Mouse (Mus musculus) lung, postnatal 0 days (tissue): ENCODE measurements at regions not wholly inside any gene's neighbourhood (a gene's known extent, or its start where the extent isn't known, plus 50 kb on each side); places are given as distances from the start of the nearest gene placed in this dataset.

Experiments
- ATAC-seq: fragments of 200-750 bp; cut with Nextera tagmentation; 2 replicates; pipeline ENCODE4 v1.8.0; 2017; ENCODE audit warnings: moderate library complexity
- DNase-seq: peaks from one replicate; pipeline ENCODE4 v3.0.0-alpha.2; 2016; ENCODE audit warnings: low spot score
- H3K27ac ChIP-seq: fragments of 300-500 bp; sonication (generic); 2 replicates; pipeline ENCODE4 v1.5.1; 2014; ENCODE audit warnings: antibody characterized with exemption, mild to moderate bottlenecking, low read length, mixed read lengths
- H3K27me3 ChIP-seq: fragments of 300-500 bp; sonication (generic); replicated peaks from 2 replicates; pipeline ENCODE4 v1.6.1; 2014; ENCODE audit warnings: low read length, mixed read lengths; ENCODE audit not compliant: insufficient read depth
- H3K36me3 ChIP-seq: fragments of 300-500 bp; sonication (generic); 2 replicates; pipeline ENCODE4 v1.6.1; 2014; ENCODE audit warnings: low read length, mixed read lengths; ENCODE audit not compliant: insufficient read depth
- H3K4me1 ChIP-seq: fragments of 300-500 bp; sonication (generic); 2 replicates; pipeline ENCODE4 v1.6.1; 2014; ENCODE audit warnings: antibody characterized with exemption, low read depth, low read length, mixed read lengths; ENCODE audit not compliant: insufficient read depth
- H3K4me2 ChIP-seq: fragments of 300-500 bp; sonication (generic); replicated peaks from 2 replicates; pipeline ENCODE4 v1.6.1; 2014; ENCODE audit warnings: low read depth, mild to moderate bottlenecking, low read length, moderate library complexity, mixed read lengths
- H3K4me3 ChIP-seq: fragments of 300-500 bp; sonication (generic); 2 replicates; pipeline ENCODE4 v1.5.1; 2014; ENCODE audit warnings: low read depth, low read length
- H3K9ac ChIP-seq: fragments of 300-500 bp; sonication (generic); replicated peaks from 2 replicates; pipeline ENCODE4 v1.6.1; 2014; ENCODE audit warnings: low read depth, mild to moderate bottlenecking
- H3K9me3 ChIP-seq: fragments of 300-500 bp; sonication (generic); 2 replicates; pipeline ENCODE4 v1.6.1; 2016; ENCODE audit warnings: low read length, mixed read lengths
- CTCF ChIP-seq: IDR thresholded peaks from 2 replicates; pipeline ENCODE4 v1.5.1; 2016; ENCODE audit warnings: antibody characterized with exemption, mild to moderate bottlenecking
- EP300 ChIP-seq: IDR thresholded peaks from 2 replicates; pipeline ENCODE4 v1.6.1; 2016; ENCODE audit warnings: antibody characterized with exemption, mild to moderate bottlenecking, control low read depth
- WGBS: fragments of 180-500 bp; shearing (Covaris S2); extraction: QIAGEN DNeasy Blood & Tissue Kit; methylation state at CpG from one replicate; pipeline ENCODE4 v1.1.7; 2014; 5-methylcytosine and 5-hydroxymethylcytosine counted together

DNA sequence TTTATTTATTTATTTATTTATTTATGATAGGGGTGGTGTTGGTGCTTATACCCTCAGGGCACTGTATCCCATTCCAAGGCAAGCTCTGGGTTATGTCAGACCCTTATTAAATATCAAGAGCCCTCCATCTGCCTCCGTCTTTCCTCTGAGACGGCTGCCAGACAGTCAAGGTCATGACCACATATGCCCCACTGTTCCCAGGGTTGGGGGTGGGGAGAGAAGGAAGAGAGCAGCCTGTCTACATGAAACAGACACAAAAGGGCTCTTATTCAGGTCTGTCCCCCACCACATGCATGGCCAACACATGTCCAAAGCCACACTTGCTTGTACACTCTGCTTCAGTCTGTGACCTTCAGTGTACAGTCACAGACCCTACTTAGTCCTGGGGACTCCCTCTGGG lies 632.9 kb upstream of the 3110018I06Rik start:
- ATAC-seq (no peak), DNase-seq (no peak)
- Histone ChIP-seq H3K4me1 (no peaks in the 10 kb centered on the region), H3K4me2 (no peak overlapping the region), H3K9me3 (no peaks in the 10 kb centered on the region), H3K9ac (no peak overlapping the region), H3K27ac (no peak overlapping the region), H3K4me3 (no peak overlapping the region), H3K36me3 (no peaks in the 10 kb centered on the region), H3K27me3 (no peaks in the 10 kb centered on the region)
- TF ChIP-seq EP300 (no peak), CTCF (no peak)
- WGBS, result 43% methylated on average over 2 of the region's 2 CpGs

DNA sequence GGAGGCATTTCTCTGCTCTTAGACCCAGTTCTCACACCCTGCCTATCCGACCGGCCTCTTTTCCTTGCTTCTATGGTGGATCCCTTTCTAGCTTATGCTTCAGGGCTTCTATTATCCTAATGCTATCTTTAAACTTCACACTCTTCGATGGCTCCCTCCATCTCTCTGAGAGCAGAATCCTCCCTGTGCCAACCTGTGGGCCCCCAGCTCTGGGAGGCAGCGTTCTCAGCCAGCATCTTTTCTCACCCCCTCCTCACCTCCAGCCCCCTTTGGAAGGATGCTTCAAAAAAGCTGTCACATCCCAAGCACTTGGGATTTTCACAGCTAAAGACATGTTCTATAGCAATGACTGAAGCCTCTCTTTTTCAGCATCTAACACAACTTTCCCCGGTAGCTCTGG lies 626.8 kb upstream of the 3110018I06Rik start:
- H3K27ac ChIP-seq, result no peak overlapping the region
- TF ChIP-seq CTCF, result no peak
- TF ChIP-seq EP300, result no peak
- no peaks in the 10 kb centered on the region for H3K9me3 ChIP-seq
- WGBS, result 86% methylated on average over 5 of the region's 5 CpGs
- H3K4me2 ChIP-seq, result no peak overlapping the region
- no peaks in the 10 kb centered on the region for H3K27me3 ChIP-seq
- H3K4me3 ChIP-seq, result no peak overlapping the region
- DNase-seq (no peak), ATAC-seq (no peak)
- H3K36me3 ChIP-seq, result no peaks in the 10 kb centered on the region
- no peak overlapping the region for H3K9ac ChIP-seq
- no peaks in the 10 kb centered on the region for H3K4me1 ChIP-seq

DNA sequence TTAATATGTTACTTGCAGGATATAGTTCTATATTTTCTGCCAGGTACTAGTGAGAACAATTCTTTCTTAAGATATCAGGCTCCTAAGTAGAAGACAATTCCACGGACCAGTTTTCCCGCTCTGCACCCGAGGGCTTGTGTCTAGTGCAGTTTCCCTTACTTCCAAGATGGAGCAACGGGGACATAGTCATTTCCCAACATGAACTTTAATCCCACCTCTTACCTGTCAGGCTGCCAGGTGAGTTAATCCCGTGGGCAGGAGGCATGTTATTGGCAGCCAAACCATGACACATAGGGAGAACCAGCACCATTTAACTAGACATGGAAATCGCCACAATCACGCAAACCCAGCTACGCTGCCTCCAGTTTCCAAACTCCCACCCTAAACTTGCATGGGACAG lies 624.4 kb upstream of the 3110018I06Rik start:
- Histone ChIP-seq H3K27ac (no peak overlapping the region), H3K4me3 (no peak overlapping the region), H3K36me3 (no peaks in the 10 kb centered on the region), H3K27me3 (no peaks in the 10 kb centered on the region), H3K4me2 (no peak overlapping the region), H3K9ac (no peak overlapping the region), H3K4me1 (no peaks in the 10 kb centered on the region), H3K9me3 (no peaks in the 10 kb centered on the region)
- TF ChIP-seq CTCF (no peak), EP300 (no peak)
- DNase-seq, result no peak
- 87% methylated on average over 8 of the region's 8 CpGs for WGBS
- no peak for ATAC-seq

DNA sequence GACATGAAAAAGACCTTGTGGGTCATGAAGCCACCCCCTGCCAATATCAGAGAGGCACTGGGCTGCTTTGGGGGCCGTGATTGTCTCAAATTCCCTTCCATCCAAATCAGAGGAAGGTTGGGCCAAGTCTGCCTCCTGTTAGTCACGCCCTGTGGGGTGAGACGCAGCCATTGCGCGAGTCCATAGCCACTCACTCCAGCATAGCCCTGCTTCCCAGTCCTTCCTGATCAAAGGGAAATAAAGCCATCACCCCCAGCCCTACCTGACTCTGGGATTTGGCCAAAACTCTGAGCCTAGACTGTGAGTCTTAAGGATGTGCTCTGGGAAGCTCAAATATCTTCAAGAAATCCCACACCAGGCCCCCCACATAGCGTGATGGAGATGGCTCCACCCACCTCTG lies 620.4 kb upstream of the 3110018I06Rik start:
- no peak for ATAC-seq
- no peak overlapping the region for H3K9ac ChIP-seq
- no peak overlapping the region for H3K27ac ChIP-seq
- H3K4me3 ChIP-seq, result no peak overlapping the region
- no peaks in the 10 kb centered on the region for H3K27me3 ChIP-seq
- 71% methylated on average over 6 of the region's 6 CpGs for WGBS
- no peak for DNase-seq
- no peak overlapping the region for H3K4me2 ChIP-seq
- no peaks in the 10 kb centered on the region for H3K36me3 ChIP-seq
- TF ChIP-seq EP300 (no peak), CTCF (no peak)
- no peaks in the 10 kb centered on the region; the same call in 1 of the 2 replicates for H3K9me3 ChIP-seq
- H3K4me1 ChIP-seq, result no peaks in the 10 kb centered on the region

DNA sequence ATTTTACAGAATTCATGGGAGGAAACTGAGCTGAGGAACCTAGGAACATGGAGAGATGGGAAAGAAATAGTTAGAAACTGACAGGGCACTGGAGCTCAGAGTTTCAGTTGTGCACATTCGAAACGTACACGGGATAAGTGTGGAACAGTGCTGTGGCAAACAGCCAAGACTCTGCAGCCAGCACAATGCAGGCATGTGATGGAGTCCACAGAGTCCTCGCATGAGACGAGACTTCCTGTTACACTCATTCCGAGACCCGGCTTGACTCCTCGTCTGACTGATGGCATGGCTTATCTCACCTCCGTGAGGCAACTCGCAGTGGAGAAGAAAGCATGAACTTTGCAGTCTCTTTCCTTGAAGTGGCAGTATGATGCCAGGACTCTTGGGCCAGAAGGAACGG lies 617.0 kb upstream of the 3110018I06Rik start:
- H3K27ac ChIP-seq, result no peak overlapping the region
- 34% methylated on average over 11 of the region's 11 CpGs for WGBS
- H3K4me2 ChIP-seq, result no peak overlapping the region
- no peaks in the 10 kb centered on the region for H3K27me3 ChIP-seq
- ATAC-seq (no peak), DNase-seq (no peak)
- no peak overlapping the region for H3K4me3 ChIP-seq
- H3K9ac ChIP-seq, result no peak overlapping the region
- TF ChIP-seq EP300 (no peak), CTCF (no peak)
- H3K36me3 ChIP-seq, result no peaks in the 10 kb centered on the region
- H3K4me1 ChIP-seq, result no peaks in the 10 kb centered on the region
- H3K9me3 ChIP-seq, result no peaks in the 10 kb centered on the region; the same call in 1 of the 2 replicates

DNA sequence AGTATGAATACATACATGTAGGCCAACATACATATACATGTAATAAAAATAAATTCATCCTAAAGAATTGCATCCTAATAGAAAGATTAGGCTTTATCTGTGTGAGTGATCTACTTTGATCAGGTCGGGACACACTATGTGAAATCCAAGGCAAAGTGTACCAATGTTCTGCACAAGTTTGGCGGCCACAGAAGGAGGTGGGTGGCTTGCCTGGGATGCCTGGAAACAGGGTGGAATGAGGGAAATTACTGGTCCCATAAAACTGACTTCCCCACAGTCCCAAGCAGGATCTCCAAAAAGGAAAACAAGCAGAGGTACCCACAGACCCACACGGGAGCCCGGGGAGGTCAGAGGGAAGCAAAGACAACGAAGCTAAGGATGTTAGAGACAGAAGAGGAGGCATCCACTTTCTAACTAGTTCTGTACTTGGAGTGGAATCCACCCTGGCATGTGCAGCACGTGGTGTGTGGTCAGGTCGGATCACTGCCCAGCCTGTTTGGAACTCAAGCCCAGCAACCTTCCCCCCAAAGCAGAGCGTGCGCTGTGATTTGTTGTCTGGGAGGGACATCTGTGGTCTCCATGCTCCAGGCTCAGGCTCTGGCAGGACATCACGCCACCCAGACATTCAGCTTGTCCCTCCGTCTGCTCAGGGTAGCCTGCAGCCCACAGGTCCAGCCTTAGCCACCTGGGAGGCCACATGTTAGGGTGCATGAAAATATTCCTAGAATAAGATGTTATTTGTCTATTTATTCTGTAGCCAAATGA lies 615.3 kb upstream of the 3110018I06Rik start:
- no peak overlapping the region for H3K27ac ChIP-seq
- no peak for TF ChIP-seq EP300
- no peak for TF ChIP-seq CTCF
- H3K4me3 ChIP-seq, result no peak overlapping the region
- no peak overlapping the region for H3K4me2 ChIP-seq
- H3K4me1 ChIP-seq, result no peaks in the 10 kb centered on the region
- DNase-seq, result no peak
- no peak overlapping the region for H3K9ac ChIP-seq
- 80% methylated on average over 11 of the region's 11 CpGs for WGBS
- no peaks in the 10 kb centered on the region for H3K36me3 ChIP-seq
- H3K27me3 ChIP-seq, result no peaks in the 10 kb centered on the region
- H3K9me3 ChIP-seq, result no peaks in the 10 kb centered on the region; the same call in 1 of the 2 replicates
- no peak for ATAC-seq

DNA sequence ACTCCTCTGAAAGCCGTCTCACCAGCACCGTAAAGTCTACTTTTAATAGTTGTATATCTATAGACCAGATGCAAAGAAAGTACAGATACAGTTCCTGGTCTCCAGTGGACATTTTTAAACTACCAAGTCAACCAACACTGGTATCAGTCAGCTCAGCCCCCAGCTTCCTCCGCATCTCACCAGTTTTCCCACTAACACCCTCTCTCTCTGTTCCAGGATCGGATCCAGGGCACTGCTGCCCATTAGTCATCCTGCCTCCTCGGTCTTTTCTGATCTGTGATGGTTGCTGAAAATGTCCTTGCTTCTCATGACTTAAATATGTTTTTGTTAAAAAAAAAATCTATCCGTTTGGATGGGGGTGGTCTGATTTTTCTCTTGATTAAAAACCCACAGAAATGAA lies 598.1 kb upstream of the 3110018I06Rik start:
- Histone ChIP-seq H3K9ac (no peak overlapping the region), H3K4me1 (no peaks in the 10 kb centered on the region), H3K4me2 (no peak overlapping the region), H3K27ac (no peak overlapping the region), H3K9me3 (no peaks in the 10 kb centered on the region), H3K4me3 (no peak overlapping the region), H3K36me3 (no peaks in the 10 kb centered on the region), H3K27me3 (no peaks in the 10 kb centered on the region)
- DNase-seq (no peak), ATAC-seq (no peak)
- 67% methylated on average over 6 of the region's 6 CpGs for WGBS
- TF ChIP-seq EP300, result no peak
- no peak for TF ChIP-seq CTCF
